Mouse (Mus musculus) adipocyte (in vitro differentiated cells): ENCODE data around the gene Wdr82.

Experiments used
- DNase-seq: peaks from one replicate; pipeline ENCODE4 v3.0.0-alpha.2; 2016; ENCODE audit warnings: low spot score

Gene Wdr82

DNA sequence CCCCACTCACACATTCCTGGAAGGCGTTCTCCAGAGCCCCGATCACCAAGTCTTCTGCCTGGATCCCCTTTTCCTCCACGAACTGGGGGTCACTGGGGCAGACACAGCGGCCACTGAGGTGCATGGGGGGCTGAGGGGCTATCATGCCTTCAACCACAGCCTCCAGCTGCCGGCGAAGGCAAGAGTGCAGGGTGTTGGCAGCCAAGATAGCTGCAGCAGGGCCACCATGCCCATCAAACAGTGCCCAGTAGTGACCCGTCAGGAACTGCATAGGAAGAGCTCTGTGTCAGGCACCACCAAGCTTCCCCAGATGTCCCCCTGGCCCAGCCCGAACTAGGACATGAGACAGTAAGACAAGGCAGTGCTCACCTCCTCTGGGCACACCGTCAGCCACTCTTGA is 27.0 kb downstream of the Wdr82 start:
- no peak for DNase-seq

DNA sequence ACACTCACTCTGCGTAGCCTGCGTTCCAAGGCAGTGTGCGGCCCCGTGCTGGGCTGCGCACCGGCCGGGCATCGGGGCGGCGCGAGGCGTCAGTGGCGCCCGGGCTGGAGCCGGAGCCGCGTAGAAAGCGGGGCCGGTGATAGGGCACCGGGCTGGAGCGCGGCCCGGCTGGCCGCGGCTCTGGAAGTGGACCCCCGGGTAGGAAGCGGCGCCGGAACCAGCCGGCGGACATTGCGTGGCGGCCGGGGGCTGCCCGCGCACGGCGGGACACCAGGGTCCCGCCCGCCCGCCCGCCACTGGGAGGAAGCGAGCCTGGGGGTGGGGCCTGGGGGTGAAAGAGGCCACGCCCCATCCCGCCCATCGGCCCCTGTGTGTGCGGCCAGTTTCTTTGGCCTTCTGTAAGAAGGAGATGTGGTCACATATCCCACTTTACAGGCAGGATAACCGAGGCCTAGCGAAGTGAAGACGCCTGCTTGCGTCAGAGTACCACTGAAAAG is 28.3 kb downstream of the Wdr82 start:
- peak; percentile 53 for DNase-seq

GRCm38 (mm10) chr9:106199535-106200272 is 29.0 kb downstream of the Wdr82 start, which contains the start of gene Ppm1m:
Gene Ppm1m, minus strand, starts transcription at chr9:106199746.
- DNase-seq, result no peak

DNA sequence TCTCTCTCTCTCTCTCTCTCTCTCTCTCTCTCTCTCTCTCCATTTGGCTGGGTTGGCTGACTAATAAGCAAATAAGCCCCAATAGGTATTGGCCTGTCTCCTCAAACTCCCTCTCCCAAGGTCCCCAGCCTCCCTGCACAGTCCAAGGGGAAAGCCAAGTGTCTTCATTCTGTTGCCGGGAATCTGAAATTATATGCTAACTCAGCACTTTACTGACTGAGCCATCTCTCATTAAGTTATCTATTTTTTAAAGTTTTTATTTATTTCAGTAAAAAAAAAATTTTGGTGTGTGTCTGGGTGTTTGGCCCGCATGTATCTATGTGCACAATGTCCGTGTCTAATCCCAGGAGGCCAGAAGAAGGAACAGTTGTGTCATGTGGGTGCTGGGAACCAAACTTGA is 31.2 kb downstream of the Wdr82 start:
- no peak for DNase-seq

DNA sequence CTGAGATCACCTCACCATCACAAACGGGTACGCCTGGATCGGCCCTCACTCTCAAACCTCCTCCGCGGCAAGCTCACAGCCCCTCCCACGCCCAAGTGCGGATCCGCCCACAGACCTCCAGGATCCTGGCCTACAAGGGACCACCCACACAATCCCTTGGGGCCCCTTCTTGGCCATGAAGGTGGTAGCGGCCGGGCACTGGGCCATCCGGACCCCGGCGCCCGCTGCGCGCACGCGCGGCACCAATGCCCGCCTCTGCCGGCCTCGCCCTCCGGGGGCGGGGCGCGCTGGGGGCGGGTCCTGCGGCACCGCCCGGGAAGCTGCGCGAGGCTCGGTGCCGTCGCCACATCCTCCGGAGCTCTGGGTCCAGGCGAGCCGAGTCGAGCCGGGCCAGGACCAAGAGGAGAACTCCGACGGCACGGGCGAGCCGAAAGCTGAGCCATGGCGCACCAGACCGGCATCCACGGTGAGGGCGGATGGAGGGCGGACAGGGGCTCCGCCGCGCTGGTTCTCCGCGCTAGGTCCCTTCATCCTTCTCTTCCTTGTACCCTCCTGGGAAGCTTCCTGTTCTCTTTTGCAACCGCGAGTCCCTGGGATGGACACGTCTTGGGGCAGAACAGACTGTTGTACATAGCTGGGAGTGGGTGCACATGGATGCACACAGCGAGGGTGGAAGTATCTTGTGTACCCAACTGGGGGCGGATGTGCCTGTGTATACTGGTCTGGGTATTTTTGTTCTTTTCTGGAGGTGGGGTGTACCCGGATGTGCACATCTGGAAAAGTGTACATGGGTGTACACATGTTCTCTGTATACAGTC is 32.3 kb downstream of the Wdr82 start, which contains the start of gene Twf2:
TSS of gene Twf2 (plus strand) at position 290 of the 818 bp plus-strand sequence.
- peak; percentile 82 for DNase-seq

- no peak for DNase-seq
Observed at GRCm38 (mm10) chr9:106203990-106204851, 33.5 kb downstream of the Wdr82 start.

DNA sequence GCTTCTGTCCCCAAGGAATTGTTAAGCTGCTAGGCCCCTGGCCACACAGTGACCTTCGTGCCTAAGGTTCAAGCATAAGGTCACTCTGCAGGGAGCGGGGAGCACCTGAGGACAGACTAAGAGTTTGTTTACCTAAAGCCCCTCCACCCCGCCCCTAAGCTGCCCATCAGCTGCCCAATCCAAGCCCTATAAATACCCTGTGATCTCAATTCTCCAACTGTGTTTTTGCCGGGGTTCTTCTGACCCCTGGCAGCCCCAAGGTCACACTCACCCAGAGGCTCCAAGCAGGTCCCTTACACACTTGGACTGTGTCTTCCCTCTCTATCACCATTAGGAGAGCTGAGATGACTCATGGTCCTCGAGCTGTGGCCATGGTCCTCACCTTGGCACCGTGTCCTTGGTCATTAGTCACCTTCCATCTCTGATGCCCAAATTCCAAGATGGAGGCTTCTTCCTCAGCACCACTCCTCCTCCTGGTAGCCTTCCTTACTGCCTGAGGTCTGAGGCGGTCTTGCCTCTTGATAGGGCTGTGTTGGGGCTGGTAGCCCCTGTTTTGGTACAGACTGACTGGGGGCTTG is 35.1 kb downstream of the Wdr82 start:
- DNase-seq, result no peak

DNA sequence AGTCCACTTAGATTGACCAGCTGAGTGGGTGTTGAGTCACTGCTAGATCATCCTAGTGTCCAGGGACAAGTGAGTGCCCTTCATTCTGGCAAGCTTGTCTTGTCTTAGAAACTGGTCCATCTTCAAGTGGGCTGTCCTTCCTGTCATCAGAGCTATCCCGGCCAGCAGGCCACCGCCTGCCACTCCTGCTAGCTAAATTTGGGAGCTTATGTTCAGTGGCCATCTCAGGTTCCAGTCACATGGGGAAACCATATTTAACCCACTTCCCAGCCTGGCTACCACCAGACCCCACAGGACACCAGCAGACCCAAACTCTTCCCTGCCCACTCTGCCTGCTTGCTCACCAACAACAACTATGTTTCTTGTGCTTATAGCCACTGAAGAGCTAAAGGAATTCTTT is 35.8 kb downstream of the Wdr82 start:
- DNase-seq, result no peak

GRCm38 (mm10) chr9:106208181-106208580 is 37.5 kb downstream of the Wdr82 start:
- DNase-seq, result peak; percentile 72

DNA sequence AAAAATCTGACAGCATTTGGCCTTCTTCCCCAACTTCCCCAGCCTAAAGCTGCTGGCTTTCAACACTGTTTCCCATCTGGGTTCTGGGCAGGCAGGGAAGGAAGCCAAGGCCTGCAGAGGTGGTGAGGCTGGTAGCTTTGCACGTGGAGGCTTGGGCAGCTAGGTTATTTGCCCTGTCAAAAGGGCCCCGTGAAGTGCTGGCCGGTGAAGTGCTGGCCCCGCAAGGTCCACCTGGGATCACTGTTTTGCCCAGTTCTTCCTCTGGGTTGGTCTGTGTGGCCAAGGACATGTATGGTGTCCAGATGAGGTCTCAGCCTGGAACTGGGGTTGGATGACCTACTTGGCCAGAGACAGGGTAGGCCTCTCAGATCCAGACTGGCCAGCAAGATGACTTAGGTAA is 39.2 kb downstream of the Wdr82 start:
- peak; percentile 81 for DNase-seq

GRCm38 (mm10) chr9:106210853-106211609 is 40.3 kb downstream of the Wdr82 start:
- DNase-seq, result no peak

DNA sequence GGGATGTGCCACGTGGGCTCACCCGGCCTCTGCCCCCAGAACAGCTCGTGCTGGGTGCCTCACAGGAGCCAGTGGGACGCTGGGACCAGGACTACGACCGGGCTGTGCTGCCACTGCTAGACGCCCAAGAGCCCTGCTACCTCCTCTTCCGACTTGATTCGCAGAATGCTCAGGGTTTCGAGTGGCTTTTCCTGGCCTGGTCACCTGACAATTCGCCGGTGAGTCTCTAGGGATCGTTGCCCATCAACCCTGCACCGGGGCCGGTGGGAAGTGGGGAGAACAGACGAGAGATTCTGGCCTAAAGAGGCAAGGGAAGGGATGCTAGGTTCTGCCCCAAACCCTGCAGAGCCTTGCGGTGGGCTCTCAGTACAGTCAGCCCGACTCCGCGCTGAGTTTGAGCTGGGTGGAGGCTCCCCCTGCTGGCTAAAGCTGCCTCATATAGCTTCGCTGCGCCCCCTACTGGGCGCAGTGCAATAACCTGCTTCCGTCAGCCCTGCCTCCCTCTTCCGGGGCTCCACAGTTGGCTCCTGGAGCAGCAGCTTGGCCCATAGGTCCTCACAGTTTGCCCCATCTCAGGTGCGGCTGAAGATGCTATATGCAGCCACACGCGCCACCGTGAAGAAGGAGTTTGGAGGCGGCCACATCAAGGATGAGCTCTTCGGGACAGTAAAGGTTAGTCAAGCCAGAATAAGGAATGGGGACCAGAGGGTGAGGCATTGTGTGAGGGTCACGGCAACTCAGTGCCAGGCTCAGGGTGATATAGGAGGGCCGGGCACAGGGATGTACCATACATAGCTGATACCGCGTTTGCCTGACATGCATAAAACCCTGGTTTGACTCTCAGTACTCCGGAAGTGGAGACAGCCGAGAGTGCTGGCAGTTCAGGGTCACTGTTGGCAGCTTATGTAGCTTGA is 41.2 kb downstream of the Wdr82 start:
- peak; percentile 75 for DNase-seq

GRCm38 (mm10) chr9:106212594-106212981 is 41.9 kb downstream of the Wdr82 start:
- DNase-seq, result no peak

GRCm38 (mm10) chr9:106215341-106216125 is 44.8 kb downstream of the Wdr82 start:
- no peak for DNase-seq

- no peak for DNase-seq
Observed at GRCm38 (mm10) chr9:106216971-106217370, 46.2 kb downstream of the Wdr82 start.

DNA sequence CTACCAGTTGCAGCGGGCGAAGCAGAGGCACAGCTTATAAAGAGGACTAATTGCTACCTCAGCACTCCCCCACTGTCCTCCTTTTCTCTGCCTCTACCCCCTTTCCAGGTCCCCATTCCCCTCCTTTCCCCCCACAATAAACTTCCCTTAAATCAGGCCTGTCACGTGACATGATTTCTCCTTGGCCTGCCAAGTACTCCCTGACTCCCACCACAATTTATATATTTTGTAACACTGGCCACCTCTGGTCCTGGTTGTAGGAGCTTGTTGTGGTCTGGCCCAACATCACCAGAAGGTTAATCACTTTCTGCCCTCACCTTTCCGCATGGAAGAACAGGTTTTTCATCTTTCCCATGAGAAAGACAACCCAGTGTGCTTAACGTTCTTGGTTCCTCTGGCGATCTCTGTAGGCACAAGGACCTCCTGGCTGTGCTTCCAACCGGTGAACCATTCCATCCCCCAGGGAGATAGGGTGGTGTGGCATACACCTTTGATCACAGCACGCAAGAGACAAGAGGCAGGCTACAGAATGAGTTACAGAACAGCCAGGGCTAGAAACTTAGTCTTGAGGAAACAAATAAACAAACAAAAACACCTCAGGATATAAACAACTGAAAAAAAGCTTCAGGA is 50.3 kb downstream of the Wdr82 start:
- DNase-seq, result no peak

DNA sequence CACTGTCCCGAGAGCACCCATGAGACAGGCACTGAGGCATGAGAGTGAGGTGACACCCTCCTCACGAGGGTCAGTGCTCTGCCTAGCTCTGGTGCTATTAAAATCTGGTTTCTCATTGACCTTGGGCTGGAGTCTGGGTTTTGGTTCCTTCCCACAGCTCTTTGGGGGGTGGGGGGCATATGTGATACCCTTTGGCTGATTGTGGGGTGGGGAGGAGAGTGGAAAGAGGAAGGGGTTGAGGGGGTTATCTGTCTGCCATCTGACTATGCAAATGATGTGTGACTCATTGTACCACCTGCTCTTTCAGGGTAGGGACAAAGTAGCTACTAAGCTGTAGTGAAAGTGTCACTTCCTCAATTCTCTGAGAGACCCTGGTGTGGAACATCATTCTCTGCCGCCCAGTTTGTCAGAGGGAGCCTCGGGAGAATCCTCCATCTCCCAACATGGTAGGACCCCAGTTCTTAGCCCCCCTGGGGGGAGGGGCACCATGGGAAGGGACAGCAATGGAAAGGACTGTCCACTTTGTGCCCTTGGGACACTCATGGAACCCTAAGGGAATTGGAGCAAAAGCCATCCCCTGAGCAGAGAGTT is 51.6 kb downstream of the Wdr82 start, which contains the start of gene Tlr9:
TSS of gene Tlr9 (plus strand) at position 338 of the 591 bp plus-strand sequence.
- DNase-seq, result no peak

DNA sequence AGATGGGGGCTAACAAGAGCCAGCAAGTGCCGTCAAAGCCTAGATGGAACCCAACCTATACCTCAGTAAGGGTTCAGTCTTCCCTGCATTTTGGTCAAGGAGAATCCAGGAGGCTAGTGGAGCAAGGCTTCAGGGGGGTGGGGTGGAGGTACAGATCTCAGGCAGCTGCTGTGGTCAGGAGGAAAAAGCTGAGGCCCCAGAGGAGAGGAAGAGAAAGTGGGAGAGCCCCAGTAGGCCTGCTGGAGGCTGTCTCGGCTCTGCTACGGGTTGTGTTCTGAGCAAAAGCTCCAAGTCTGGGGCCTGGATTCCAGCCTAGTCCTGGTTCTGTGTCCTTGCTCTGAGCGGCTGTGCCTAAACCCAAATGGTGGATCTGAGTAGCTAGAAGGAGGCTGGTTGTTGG is 52.3 kb downstream of the Wdr82 start:
- no peak for DNase-seq
